Mouse (Mus musculus): ENCODE data around the gene Hyal1.

The Hyal1 gene

GRCm38 (mm10) chr9:107575579-107576356 lies 959 bp upstream of the Hyal1 start:
- DNase-seq, result peak; percentile 64 to 72

GRCm38 (mm10) chr9:107577871-107578270 lies 1.1 kb downstream of the Hyal1 start:
- DNase-seq, result peak in 1 of 2 experiments; percentile 23

DNA sequence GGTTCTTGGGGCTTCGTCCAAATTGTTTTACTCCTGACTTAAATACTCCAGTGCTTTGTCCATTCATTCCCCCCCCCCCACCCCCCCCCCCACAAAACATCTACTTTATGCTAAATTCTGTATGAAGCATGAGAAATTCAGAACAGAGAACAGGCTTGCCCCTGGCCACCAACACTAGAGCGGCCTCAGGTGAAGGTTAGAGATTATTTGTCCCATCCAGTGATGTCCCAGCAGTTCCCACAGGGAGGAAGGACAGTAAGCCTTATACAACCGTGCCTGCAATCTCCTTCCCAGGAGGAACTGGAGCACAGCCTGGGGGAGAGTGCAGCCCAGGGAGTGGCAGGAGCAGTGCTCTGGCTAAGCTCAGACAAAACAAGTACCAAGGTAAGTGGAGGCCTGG lies 1.9 kb downstream of the Hyal1 start, which contains the start of gene Naa80:
Naa80 (plus strand) TSS at position 301 of the 400 bp plus-strand sequence.
- no peak for DNase-seq

DNA sequence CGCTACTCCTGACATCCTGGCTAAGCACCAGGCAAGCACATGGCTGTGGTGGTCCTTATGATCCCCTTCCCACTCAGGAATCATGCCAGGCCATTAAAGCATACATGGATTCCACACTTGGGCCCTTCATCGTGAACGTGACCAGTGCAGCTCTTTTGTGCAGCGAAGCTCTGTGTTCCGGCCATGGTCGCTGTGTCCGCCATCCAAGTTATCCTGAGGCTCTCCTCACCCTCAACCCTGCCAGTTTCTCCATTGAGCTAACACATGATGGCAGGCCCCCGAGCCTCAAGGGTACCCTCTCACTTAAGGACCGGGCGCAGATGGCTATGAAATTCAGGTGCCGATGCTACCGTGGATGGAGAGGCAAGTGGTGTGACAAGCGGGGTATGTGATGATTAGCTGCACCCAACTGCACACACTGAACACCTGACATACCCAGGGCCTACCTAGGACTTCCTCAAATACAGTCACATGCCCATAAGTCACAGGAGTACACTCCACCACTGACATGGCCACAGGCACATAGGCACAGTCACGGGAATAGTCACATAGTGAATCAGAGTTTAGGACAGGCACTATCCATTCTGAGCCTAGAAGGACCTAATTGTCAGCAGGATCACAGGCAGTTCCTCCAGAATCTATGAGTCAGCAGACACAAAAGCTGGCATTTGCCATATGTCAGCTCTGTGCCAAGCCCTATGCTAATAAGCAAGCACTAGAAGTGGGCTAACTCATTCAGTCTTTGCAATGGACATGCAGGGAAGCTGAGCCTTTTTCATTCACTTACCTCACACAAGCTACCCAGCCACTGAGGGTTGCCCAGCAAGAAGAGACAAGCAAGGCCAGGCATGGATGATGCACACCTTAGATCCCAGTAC lies 2.5 kb downstream of the Hyal1 start:
- no peak for DNase-seq

DNA sequence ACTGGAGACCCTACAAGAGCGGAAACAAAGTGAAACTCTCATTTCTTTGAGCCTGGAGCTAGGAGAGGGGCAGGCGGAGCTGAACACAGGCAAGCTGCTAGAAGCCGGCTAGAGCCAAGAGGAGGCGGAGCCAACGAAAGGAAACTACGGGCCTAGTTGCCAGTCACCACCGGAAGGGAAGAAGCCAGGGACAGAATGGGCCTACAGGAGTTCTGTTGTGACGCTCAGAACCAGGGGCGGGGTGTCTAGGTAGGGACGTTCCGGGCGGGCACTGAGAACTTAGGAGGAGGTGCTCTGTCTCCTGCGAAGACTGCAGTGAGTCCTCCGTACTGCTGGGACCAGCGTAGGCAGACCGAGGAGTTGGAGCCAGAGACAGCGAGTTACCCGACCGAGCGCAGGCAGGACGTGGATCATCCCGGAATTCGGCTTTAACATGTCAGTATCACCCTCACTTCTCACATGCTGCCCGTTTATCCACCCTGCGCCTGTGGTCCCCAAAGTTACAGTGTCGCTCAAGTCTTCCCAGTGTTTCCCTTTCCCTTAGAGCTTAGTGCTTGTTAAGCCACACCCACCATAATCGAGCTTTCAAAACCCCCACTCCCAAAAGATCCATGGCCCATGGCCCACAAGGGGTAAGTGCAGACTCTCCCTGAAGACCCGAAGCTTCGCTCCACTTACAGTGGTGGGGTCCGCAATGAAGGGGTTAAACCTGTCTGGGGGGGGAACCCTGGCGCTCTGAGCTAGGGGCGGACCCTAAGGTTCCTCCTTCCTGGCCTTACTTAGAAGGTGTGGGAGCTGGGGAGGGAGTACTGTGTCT lies 4.0 kb downstream of the Hyal1 start, which contains the start of gene Hyal3:
Hyal3 (plus strand) TSS at position 318 of the 817 bp plus-strand sequence.
- peak; percentile 92 to 94 for DNase-seq

DNA sequence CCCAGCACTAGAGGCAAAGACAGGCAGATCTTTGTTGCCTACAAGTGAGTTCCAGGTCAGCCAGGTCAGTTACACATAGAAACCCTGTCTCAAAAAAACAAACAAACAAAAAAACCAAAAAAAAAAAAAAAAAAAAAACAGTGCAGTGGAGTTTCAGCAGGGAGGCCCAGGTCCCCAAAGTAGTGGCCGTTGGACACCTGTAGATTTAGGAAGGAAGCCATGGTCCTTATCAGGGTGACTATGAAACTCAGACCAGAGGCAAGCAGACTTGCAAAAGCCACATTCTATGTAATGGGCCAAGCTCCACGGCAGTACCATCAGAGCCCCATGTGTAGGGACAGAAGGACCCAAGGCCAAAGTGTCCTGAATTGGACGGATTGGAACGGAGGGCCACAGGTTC lies 4.9 kb downstream of the Hyal1 start:
- no peak for DNase-seq

- no peak for DNase-seq
Measured at GRCm38 (mm10) chr9:107582509-107583062, 5.9 kb downstream of the Hyal1 start.

DNA sequence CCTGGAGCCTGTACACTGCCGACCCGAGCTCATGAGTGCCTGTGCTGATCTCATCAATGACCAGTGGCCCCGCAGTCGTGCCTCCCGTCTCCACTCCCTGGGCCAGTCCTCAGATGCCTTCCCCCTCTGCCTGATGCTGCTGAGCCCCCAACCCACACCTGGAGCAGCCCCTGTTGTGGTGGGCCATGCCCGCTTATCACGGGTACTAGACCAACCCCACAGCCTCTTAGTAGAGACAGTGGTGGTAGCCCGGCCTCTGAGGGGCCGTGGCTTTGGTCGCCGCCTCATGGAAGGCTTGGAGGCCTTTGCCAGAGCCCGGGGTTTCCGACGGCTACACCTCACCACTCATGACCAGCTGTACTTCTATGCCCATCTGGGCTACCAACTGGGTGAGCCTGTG lies 6.4 kb downstream of the Hyal1 start:
- DNase-seq, result no peak

DNA sequence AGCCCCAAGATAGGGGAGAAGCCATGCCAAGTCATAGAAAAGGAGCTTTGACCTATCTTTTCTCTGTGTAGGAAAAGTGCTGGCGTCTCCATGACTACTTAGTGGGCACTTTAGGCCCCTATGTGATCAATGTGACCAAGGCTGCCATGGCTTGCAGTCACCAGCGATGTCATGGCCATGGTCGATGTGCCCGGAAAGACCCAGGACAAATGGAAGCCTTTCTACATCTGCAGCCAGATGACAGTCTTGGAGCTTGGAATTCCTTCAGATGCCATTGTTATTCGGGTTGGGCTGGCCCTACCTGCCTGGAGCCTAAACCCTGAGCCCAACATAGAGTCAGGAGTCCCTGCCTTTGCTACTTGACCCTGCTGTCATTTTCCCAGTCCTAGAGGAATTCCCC lies 9.8 kb downstream of the Hyal1 start:
- no peak for DNase-seq

DNA sequence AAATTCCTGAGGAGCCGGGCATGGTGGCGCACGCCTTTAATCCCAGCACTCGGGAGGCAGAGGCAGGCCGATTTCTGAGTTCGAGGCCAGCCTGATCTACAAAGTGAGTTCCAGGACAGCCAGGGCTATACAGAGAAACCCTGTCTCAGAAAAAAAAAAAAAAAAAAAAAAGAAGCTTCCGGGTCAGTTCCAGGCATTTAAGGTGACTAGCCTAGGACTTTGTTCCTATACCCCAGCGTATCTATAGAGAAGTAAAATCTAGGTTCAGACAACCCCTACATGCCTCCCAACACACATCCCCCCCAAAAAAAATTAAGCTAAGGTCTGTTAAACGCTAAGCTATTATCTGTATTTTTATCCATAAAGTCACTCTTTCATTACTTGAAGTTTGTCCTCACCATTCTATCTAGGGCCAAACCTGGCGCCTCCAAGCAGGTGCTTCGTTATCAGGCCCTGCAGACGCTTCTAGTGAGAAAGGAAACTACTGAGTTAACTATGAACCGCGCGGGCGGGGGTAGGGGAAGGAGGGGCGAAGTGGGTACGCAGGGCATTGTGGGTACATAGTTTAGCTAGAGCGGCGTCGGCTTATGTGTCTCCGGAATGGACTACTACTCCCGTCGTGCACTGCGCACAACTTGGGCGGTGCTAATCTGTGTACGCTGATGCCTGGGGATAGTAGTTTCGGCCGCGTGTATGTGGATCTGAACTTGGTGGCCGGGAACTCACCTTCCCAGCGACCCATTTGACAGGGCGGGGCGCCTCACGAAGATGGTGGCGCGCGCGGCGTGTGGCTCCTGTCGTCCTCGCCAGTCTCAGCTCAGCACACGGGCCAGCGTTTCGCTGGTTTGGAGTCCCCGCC lies 10.5 kb downstream of the Hyal1 start, which contains the start of gene Ifrd2:
Ifrd2 (plus strand) TSS at position 669 of the 859 bp plus-strand sequence.
- peak; percentile 95 to 98 for DNase-seq

GRCm38 (mm10) chr9:107587833-107588639 lies 11.3 kb downstream of the Hyal1 start:
- no peak for DNase-seq

DNA sequence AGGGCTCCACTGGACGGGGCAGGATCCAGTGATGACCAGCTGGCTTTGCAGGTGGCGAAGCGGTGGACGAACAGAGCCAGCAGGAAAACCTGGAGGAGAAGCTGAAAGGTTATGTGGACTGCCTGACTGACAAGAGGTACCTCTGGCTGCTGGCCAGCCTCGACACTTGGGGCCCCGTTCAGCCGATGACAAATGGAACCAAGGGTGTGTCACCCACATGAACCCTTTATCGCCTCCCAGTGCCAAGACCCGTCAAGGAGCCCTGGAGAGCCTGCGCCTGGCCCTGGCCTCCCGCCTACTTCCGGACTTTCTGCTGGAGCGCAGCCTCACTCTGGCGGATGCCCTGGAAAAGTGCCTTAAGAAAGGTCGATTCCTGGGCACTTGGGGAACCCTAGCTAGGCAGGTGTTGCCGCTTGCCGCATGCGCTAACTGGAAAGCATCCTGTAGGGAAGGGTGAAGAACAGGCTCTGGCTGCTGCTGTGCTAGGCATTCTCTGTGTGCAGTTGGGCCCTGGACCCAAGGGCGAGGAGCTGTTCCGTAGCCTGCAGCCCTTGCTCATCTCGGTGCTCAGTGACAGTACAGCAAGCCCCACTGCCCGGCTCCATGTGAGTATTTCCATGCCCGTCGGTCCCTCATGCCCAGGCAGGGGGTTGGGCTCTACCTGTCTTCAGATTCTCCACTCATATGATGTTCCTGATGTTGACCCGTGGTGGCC lies 13.5 kb downstream of the Hyal1 start:
- peak in 1 of 2 experiments; percentile 33 for DNase-seq

GRCm38 (mm10) chr9:107590773-107591060 lies 14.0 kb downstream of the Hyal1 start:
- no peak for DNase-seq

- DNase-seq, result peak; percentile 90 to 94
Measured at GRCm38 (mm10) chr9:107593101-107593976, 16.6 kb downstream of the Hyal1 start.

- DNase-seq, result no peak
Measured at GRCm38 (mm10) chr9:107594281-107595062, 17.7 kb downstream of the Hyal1 start.

DNA sequence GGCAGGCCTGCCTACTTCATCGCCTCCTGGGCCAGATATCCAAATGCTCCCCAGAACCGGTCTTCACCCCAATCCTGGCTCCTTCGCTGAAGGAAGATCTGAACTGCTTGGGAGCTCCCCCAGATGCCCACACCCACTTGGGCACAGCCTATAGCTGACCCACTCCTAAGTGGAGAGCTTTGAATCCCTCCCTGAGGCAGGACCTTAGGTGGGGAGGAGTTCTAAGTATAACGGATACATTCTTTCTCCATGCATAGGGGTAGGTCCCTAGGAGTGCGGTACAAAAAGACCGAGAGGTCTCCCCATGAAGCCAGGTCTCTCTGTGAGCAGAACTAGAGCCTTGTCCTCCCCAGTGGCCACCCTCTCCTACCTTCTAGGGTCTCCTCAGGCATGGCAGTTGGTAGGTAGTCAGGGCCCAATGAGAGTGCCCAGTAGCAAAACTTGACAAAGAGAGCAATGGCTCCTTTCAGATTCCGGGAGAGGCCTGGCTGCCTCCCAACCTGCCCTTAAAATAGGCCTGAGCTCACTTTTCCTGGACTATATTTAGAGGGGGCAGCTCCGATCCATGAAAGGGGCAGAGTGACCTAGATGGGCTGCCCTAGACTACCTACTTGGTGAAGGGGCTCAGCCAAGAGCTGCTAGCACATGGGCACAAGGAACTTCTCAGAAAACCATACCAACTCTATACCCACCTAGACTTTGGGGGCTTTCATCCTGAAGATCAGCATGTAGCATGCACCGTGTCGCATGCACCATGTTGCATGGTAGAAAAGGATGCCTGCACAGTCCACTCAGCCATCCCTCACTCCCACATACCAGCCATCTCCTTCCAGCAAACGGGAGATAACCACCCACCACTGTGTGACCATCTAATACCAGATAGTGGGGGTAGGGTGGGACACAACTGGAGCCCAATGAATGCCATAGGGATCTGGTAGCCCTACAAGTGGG lies 20.2 kb downstream of the Hyal1 start:
- DNase-seq, result no peak

GRCm38 (mm10) chr9:107598385-107598784 lies 21.7 kb downstream of the Hyal1 start:
- DNase-seq, result no peak

Measured in cerebellum, postnatal 10 days (tissue).